Mouse (Mus musculus): Measurements from ENCODE around the gene Myl4. TPM values are rescaled to one million over a fixed set of nuclear protein-coding genes. Genes with fewer than 3 reads are reported as not detected.
"Not testable (repeated sequence)": the region's sequence is repeated elsewhere in the genome, so short reads cannot be mapped to it uniquely, and the experiment has no call there.

The Myl4 gene
- polyA plus RNA-seq, 1 experiment from 2014 or later: 6.0 TPM

GRCm38 (mm10) chr11:104543337-104543736 is 7.1 kb upstream of the Myl4 start:
- H3K9me3 ChIP-seq (ENCODE audit: control insufficient read depth, low read length); H3K27ac ChIP-seq (replicated peaks; ENCODE audit: low read depth, low read length); H3K4me2 ChIP-seq (ENCODE audit: low read depth, severe bottlenecking); H3K36me3 ChIP-seq (ENCODE audit: control insufficient read depth, insufficient read depth, low read length); H3K27me3 ChIP-seq (ENCODE audit: control insufficient read depth, insufficient read depth, low read length); DNase-seq (ENCODE audit: low spot score); H3K4me1 ChIP-seq (ENCODE audit: control insufficient read depth, insufficient read depth, low read length); H3K4me3 ChIP-seq (ENCODE audit: low read depth, low read length); ATAC-seq (ENCODE audit: insufficient number of reproducible peaks, low FRiP score, low TSS enrichment, low read depth); H3K9ac ChIP-seq (ENCODE audit: low read length): not testable (repeated sequence)
- 74% methylated on average over 2 of the region's 2 CpGs for WGBS

GRCm38 (mm10) chr11:104544507-104544906 is 6.0 kb upstream of the Myl4 start:
- H3K4me3 ChIP-seq (ENCODE audit: low read depth, low read length): no peak overlapping the region
- H3K27ac ChIP-seq (replicated peaks; ENCODE audit: low read depth, low read length): no peak overlapping the region
- peaks cover 4% of the 10 kb centered on the region for H3K36me3 ChIP-seq (ENCODE audit: control insufficient read depth, insufficient read depth, low read length)
- WGBS: 92% methylated on average over 2 of the region's 2 CpGs
- H3K4me2 ChIP-seq (ENCODE audit: low read depth, severe bottlenecking): no peak overlapping the region
- DNase-seq (ENCODE audit: low spot score) (no peak), ATAC-seq (ENCODE audit: insufficient number of reproducible peaks, low FRiP score, low TSS enrichment, low read depth) (no peak)
- no peak overlapping the region for H3K9ac ChIP-seq (ENCODE audit: low read length)
- no peaks in the 10 kb centered on the region for H3K4me1 ChIP-seq (ENCODE audit: control insufficient read depth, insufficient read depth, low read length)
- no peaks in the 10 kb centered on the region for H3K9me3 ChIP-seq (ENCODE audit: control insufficient read depth, low read length)
- H3K27me3 ChIP-seq (ENCODE audit: control insufficient read depth, insufficient read depth, low read length): no peaks in the 10 kb centered on the region

- no peak overlapping the region for H3K27ac ChIP-seq (replicated peaks; ENCODE audit: low read depth, low read length)
- DNase-seq (ENCODE audit: low spot score) (no peak), ATAC-seq (ENCODE audit: insufficient number of reproducible peaks, low FRiP score, low TSS enrichment, low read depth) (no peak)
- H3K4me1 ChIP-seq (ENCODE audit: control insufficient read depth, insufficient read depth, low read length): no peaks in the 10 kb centered on the region
- H3K27me3 ChIP-seq (ENCODE audit: control insufficient read depth, insufficient read depth, low read length): no peaks in the 10 kb centered on the region
- no peaks in the 10 kb centered on the region for H3K36me3 ChIP-seq (ENCODE audit: control insufficient read depth, insufficient read depth, low read length)
- no peak overlapping the region for H3K4me3 ChIP-seq (ENCODE audit: low read depth, low read length)
- H3K4me2 ChIP-seq (ENCODE audit: low read depth, severe bottlenecking): no peak overlapping the region
- H3K9me3 ChIP-seq (ENCODE audit: control insufficient read depth, low read length): no peaks in the 10 kb centered on the region
- no peak overlapping the region for H3K9ac ChIP-seq (ENCODE audit: low read length)
- WGBS: 97% methylated on average over 3 of the region's 3 CpGs
Observed at GRCm38 (mm10) chr11:104547502-104547901, 3.0 kb upstream of the Myl4 start.

GRCm38 (mm10) chr11:104549438-104550405 is 741 bp upstream of the Myl4 start:
- ATAC-seq (ENCODE audit: insufficient number of reproducible peaks, low FRiP score, low TSS enrichment, low read depth) (peak; percentile 77; the same call in 1 of the 2 replicates), DNase-seq (ENCODE audit: low spot score) (no peak)
- WGBS: under 1% methylated on average over 53 of the region's 53 CpGs
- H3K4me1 ChIP-seq (ENCODE audit: control insufficient read depth, insufficient read depth, low read length): no peaks in the 10 kb centered on the region
- peak overlapping the region; percentile 86 for H3K27ac ChIP-seq (replicated peaks; ENCODE audit: low read depth, low read length)
- no peaks in the 10 kb centered on the region for H3K27me3 ChIP-seq (ENCODE audit: control insufficient read depth, insufficient read depth, low read length)
- H3K4me2 ChIP-seq (ENCODE audit: low read depth, severe bottlenecking): peak overlapping the region; percentile 66
- no peaks in the 10 kb centered on the region for H3K36me3 ChIP-seq (ENCODE audit: control insufficient read depth, insufficient read depth, low read length)
- H3K9me3 ChIP-seq (ENCODE audit: control insufficient read depth, low read length): no peaks in the 10 kb centered on the region
- H3K9ac ChIP-seq (ENCODE audit: low read length): peak overlapping the region; percentile 100
- peak overlapping the region; percentile 94 for H3K4me3 ChIP-seq (ENCODE audit: low read depth, low read length)

GRCm38 (mm10) chr11:104558065-104558464 is 7.6 kb downstream of the Myl4 start:
- no peak overlapping the region for H3K27ac ChIP-seq (replicated peaks; ENCODE audit: low read depth, low read length)

GRCm38 (mm10) chr11:104558651-104559403 is 8.4 kb downstream of the Myl4 start:
- no peaks in the 10 kb centered on the region for H3K4me1 ChIP-seq (ENCODE audit: control insufficient read depth, insufficient read depth, low read length)
- H3K9me3 ChIP-seq (ENCODE audit: control insufficient read depth, low read length): no peaks in the 10 kb centered on the region
- ATAC-seq (ENCODE audit: insufficient number of reproducible peaks, low FRiP score, low TSS enrichment, low read depth) (no peak), DNase-seq (ENCODE audit: low spot score) (no peak)
- H3K27ac ChIP-seq (replicated peaks; ENCODE audit: low read depth, low read length): no peak overlapping the region
- H3K4me2 ChIP-seq (ENCODE audit: low read depth, severe bottlenecking): no peak overlapping the region
- H3K27me3 ChIP-seq (ENCODE audit: control insufficient read depth, insufficient read depth, low read length): no peaks in the 10 kb centered on the region
- 53% methylated on average over 4 of the region's 4 CpGs for WGBS
- no peak overlapping the region for H3K9ac ChIP-seq (ENCODE audit: low read length)
- H3K36me3 ChIP-seq (ENCODE audit: control insufficient read depth, insufficient read depth, low read length): no peaks in the 10 kb centered on the region
- no peak overlapping the region for H3K4me3 ChIP-seq (ENCODE audit: low read depth, low read length)

More at GRCm38 (mm10) chr11:104558065-104558464, 7.6 kb downstream of the Myl4 start:
- no peaks in the 10 kb centered on the region for H3K9me3 ChIP-seq (ENCODE audit: control insufficient read depth, low read length)
- H3K4me1 ChIP-seq (ENCODE audit: control insufficient read depth, insufficient read depth, low read length): no peaks in the 10 kb centered on the region
- H3K4me3 ChIP-seq (ENCODE audit: low read depth, low read length): no peak overlapping the region
- DNase-seq (ENCODE audit: low spot score) (no peak), ATAC-seq (ENCODE audit: insufficient number of reproducible peaks, low FRiP score, low TSS enrichment, low read depth) (no peak)
- no peaks in the 10 kb centered on the region for H3K36me3 ChIP-seq (ENCODE audit: control insufficient read depth, insufficient read depth, low read length)
- no peak overlapping the region for H3K4me2 ChIP-seq (ENCODE audit: low read depth, severe bottlenecking)
- H3K9ac ChIP-seq (ENCODE audit: low read length): no peak overlapping the region
- 82% methylated on average over 4 of the region's 4 CpGs for WGBS
- H3K27me3 ChIP-seq (ENCODE audit: control insufficient read depth, insufficient read depth, low read length): no peaks in the 10 kb centered on the region

GRCm38 (mm10) chr11:104560971-104561370 is 10.5 kb downstream of the Myl4 start:
- H3K4me3 ChIP-seq (ENCODE audit: low read depth, low read length): no peak overlapping the region
- H3K4me1 ChIP-seq (ENCODE audit: control insufficient read depth, insufficient read depth, low read length): no peaks in the 10 kb centered on the region
- no peaks in the 10 kb centered on the region for H3K9me3 ChIP-seq (ENCODE audit: control insufficient read depth, low read length)
- no peak overlapping the region for H3K9ac ChIP-seq (ENCODE audit: low read length)
- no peak for DNase-seq (ENCODE audit: low spot score)
- WGBS: 53% methylated on average over 2 of the region's 2 CpGs
- no peak overlapping the region for H3K4me2 ChIP-seq (ENCODE audit: low read depth, severe bottlenecking)
- H3K27me3 ChIP-seq (ENCODE audit: control insufficient read depth, insufficient read depth, low read length): no peaks in the 10 kb centered on the region
- H3K36me3 ChIP-seq (ENCODE audit: control insufficient read depth, insufficient read depth, low read length): no peaks in the 10 kb centered on the region
- no peak overlapping the region for H3K27ac ChIP-seq (replicated peaks; ENCODE audit: low read depth, low read length)
- no peak for ATAC-seq (ENCODE audit: insufficient number of reproducible peaks, low FRiP score, low TSS enrichment, low read depth)

GRCm38 (mm10) chr11:104563496-104563895 is 13.0 kb downstream of the Myl4 start:
- H3K4me3 ChIP-seq (ENCODE audit: low read depth, low read length): no peak overlapping the region
- H3K9me3 ChIP-seq (ENCODE audit: control insufficient read depth, low read length): no peaks in the 10 kb centered on the region
- H3K27ac ChIP-seq (replicated peaks; ENCODE audit: low read depth, low read length): no peak overlapping the region
- H3K4me2 ChIP-seq (ENCODE audit: low read depth, severe bottlenecking): no peak overlapping the region
- ATAC-seq (ENCODE audit: insufficient number of reproducible peaks, low FRiP score, low TSS enrichment, low read depth): no peak
- H3K9ac ChIP-seq (ENCODE audit: low read length): no peak overlapping the region
- DNase-seq (ENCODE audit: low spot score): no peak
- no peaks in the 10 kb centered on the region for H3K27me3 ChIP-seq (ENCODE audit: control insufficient read depth, insufficient read depth, low read length)
- WGBS: 76% methylated on average over 1 of the region's 1 CpGs
- no peaks in the 10 kb centered on the region for H3K4me1 ChIP-seq (ENCODE audit: control insufficient read depth, insufficient read depth, low read length)
- H3K36me3 ChIP-seq (ENCODE audit: control insufficient read depth, insufficient read depth, low read length): no peaks in the 10 kb centered on the region
